Mouse (Mus musculus) heart, postnatal 14 days (tissue): Measurements from ENCODE around the gene Hnrnpl. TPM values are rescaled to one million over a fixed set of nuclear protein-coding genes. Genes with fewer than 3 reads are reported as not detected.
A peak's percentile ranks its signal among the peaks of the same experiment; 100 is the strongest.

Experiments
- DNase-seq, 2 experiments: peaks; one replicate each; pipeline ENCODE4 v3.0.0; 2021 to 2022
- intact Hi-C: fragments of 180-260 bp; cut with DNase I; formaldehyde crosslinking; loops from one replicate; pipeline ENCODE4 v1.15.1; 2025
- long read RNA-seq, 2 experiments: library from polyadenylated mRNA; stranded (forward); transcript quantifications; one replicate each; pipeline ENCODE4 v2.0.0; 2021
- total RNA-seq, 2 experiments: library from RNA; stranded (reverse); gene quantifications; 2 replicates each; pipeline ENCODE4 v1.2.3; 2021

Gene Hnrnpl
- 100 to 1,000 TPM; 314 to 317 TPM for total RNA-seq
- long read RNA-seq, experiment 1, transcript Hnrnpl-201 (13 exons, 2,142 nt), result major isoform, 100 of 167 reads
- long read RNA-seq, experiment 1, transcript Hnrnpl-209 (12 exons, 2,180 nt), result minor isoform, 19 of 167 reads
- long read RNA-seq, experiment 1, partial matches to known transcripts, result 39 of 167 reads
- long read RNA-seq, experiment 1, other reads (novel, unspliced or antisense), result 6 of 167 reads
- long read RNA-seq, experiment 2, transcript Hnrnpl-201 (13 exons, 2,142 nt), result major isoform, 82 of 140 reads
- long read RNA-seq, experiment 2, transcript Hnrnpl-209 (12 exons, 2,180 nt), result minor isoform, 17 of 140 reads
- long read RNA-seq, experiment 2, partial matches to known transcripts, result 27 of 140 reads
- long read RNA-seq, experiment 2, other reads (novel, unspliced or antisense), result 12 of 140 reads

DNA sequence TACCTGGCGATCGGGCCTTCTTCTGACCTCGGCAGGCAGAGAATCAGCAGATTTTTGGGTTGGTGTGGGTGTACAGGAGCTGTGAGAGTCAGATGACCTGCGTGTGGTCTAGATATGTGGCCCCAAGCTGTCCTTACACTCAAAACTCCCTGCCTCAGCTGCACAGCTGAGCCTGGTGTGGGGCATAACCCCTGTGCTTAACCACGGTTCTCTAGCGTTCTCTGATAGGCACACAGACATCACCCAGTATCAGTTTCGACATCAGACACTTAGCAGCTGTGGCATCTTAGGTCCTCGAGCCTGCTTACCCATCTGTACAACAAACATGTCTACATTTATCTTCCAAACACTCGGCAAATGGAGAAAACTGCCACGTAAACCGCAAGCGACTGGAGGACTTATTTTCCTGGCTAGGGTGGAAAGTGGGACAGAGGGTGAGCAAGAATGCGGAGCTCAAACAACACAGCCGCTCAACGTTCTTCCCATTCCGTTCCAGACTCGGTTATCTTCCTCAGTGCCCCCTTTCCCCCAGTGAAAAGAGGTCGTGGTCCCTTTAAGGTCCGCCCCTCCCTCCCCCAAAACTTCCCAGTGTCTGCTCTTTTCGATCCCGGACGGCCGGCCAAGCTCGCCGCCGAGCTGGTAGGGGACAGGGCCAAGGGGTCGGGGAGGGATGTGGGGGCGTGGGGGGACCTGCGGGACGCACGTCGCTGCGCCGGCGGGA is at the start of gene Hnrnpl:
Gene Hnrnpl, plus strand, starts transcription at position 321 of the 721 bp plus-strand sequence.
- DNase-seq, result peak; percentile 30 to 81
- intact Hi-C loops, result no loop called here

DNA sequence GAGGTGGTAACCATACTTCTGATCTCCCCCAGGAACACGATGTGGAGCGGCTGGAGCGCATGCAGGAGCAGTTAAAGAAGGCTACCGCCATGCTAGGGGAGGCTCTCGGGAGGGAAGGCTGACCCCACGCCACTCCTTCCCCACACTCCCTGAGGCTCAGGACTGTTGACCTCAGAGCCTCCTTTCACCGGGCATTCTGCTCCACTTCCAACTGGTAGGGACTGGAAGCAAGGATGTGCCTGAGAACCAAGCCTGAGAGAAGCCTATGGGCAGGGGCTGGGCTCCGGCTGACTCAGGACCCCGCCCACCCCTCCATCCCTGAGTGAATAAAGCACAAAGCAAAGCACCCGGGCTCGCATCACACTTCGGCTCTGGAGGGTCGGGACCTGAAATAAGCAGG is 49.7 kb upstream of the Hnrnpl start:
- intact Hi-C loops, result no loop called here
- DNase-seq, result no peak

DNA sequence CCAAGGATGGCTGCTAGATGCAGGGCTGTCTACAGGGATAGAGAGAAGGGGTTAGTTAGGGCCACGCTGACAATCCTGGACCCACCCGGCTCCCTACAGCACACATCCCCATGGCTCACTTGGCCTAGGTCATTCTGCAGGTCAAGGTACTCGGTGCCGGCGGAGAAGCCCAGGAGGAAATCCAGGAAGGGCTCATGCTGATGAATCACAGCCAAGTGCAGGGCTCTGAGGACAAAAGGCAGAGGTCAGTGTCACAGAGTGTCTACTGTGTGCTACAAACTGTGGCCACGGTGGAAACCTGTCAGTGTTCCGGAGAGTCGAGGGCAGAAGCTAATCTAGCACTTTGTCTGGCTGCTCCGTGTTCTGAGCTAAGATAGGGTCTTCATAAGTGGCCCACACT is 46.4 kb upstream of the Hnrnpl start:
- intact Hi-C loops, result loop anchor here (5.0 kb wide), 1 partner anchor 410 kb away; the partner anchor contains the start of genes Ggn and Spred3

DNA sequence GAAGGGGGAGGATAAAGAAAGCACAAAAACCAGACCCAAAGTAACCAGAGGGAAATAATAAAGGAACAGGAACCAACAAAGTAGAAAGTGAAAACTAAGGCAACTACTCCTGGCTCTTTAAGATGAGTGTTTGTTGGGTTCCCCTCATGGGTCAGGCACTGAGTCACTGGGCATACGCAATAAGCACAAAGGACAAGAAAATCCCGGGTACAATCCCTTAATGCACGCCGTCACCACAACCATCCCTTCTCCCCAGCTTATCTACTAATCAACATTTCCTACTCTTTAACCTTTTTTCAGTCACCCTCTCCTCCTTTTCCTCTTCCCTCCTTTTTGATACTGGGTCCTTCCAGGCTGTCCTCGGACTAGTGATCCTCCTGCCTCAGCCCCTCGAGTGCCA is 43.1 kb upstream of the Hnrnpl start:
- DNase-seq, result no peak
- intact Hi-C loops, result no loop called here

More for the DNA sequence above, 46.4 kb upstream of the Hnrnpl start:
- DNase-seq, result no peak

DNA sequence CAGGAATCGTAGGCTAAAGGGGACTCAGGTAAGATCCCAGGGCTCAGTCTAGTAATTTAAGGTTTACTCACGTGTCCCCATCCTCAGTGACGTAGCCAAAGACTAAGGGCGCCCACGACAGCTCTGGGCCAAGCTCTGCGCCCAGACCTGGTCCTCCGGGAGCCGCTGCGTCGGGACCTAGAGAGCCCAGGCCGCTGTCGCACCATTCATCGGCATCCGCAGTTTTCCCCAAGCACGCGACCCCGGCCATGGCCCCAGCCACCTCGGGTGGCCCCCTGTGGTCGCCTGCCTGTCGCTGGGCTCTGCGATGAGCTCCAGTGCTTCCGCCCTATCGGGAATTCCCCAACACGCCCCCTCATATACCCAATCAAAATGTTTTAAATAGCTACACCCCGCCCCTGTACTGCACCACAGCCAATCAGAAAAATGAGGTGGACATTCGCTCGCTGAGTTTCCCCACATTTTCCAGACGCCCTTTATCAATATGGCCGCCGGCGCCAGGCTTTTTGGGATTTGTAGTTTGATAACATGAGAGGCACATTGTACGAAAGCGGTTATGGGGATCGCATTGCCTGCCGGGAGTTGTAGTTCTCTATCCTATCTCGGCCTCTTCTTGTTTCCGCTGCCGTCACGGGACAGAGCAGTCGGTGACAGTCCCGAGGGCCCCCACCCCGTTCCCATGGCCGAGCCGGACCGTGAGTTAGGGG is 42.0 kb upstream of the Hnrnpl start, which contains the start of gene Sirt2:
Gene Sirt2, plus strand, starts transcription at position 563 of the 707 bp plus-strand sequence.
- DNase-seq, result peak; percentile 94
- intact Hi-C loops, result no loop called here

DNA sequence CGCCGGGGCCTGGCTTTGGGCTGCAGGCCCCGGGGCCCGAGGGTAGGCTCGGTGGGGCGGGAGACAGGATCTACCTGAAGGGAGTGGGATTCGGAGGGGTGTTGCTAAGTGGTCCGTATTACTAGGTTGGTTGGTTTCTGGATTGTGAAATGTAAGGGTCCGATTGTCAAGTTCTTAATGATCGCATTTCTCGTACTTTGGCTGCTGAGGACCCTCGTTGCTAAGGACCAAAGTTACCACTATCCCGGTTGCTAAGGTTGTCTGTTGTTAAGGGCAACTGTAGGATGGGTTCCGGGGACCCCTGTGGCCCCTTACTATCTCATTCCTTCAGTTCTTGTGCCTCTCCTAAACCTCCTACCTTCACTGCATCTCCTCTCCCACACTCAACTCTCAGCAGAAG is 41.4 kb upstream of the Hnrnpl start:
- intact Hi-C loops, result no loop called here

DNA sequence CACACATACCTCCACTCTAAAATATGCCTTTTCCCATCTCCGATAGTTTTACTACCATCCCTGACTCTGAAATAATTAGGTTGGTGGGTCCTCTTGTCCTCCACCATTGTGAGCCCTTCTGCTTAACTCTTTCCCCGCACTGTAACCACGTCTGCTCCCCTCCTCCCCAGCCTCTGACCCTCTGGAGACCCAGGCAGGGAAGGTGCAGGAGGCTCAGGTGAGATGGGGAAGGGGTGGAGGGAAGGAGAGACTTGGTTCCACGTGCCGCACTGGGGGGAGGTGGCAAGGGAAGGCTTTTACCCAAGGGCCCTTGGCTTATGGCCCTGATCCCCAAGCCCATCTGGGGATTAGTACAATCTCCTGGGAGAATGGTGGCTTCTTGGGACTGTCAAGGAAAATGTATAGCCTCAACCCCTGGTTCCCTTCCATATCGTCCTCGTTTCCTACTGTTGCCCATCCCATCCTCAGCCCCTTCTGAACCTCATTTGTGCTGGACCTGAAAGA is 40.8 kb upstream of the Hnrnpl start, which contains the start of gene Nfkbib:
Gene Nfkbib, minus strand, starts transcription at position 51 of the 504 bp plus-strand sequence.
- no peak for DNase-seq

More for the DNA sequence above, 41.4 kb upstream of the Hnrnpl start:
- DNase-seq, result no peak

DNA sequence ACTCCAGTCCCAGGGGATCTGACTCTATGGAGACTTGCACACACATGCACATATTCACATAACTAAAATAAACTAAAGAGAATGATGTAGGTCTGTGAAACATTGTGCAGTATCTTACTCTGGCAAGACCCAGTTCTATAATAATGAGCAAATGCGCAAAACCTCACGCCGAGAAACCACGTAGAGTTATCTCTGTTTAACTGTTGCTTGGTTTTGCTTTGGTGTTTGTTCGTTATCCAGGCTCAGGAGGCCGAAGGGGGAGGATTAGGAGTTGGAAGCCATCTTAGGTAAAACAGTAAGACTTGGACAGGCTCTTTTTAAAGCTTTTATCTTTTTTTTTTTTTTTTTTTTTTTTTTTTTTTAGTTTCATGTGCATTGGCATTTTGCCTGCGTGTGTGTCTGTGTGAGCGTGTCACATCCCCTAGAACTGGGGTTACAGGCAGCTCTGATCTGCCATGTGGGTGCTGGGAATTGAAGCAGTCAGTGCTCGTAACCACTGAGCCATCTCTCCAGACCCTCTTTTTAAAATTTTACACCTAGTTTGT is 38.9 kb upstream of the Hnrnpl start:
- DNase-seq, result no peak
- intact Hi-C loops, result no loop called here

More for the DNA sequence above, 40.8 kb upstream of the Hnrnpl start, which contains the start of gene Nfkbib:
- intact Hi-C loops, result no loop called here

DNA sequence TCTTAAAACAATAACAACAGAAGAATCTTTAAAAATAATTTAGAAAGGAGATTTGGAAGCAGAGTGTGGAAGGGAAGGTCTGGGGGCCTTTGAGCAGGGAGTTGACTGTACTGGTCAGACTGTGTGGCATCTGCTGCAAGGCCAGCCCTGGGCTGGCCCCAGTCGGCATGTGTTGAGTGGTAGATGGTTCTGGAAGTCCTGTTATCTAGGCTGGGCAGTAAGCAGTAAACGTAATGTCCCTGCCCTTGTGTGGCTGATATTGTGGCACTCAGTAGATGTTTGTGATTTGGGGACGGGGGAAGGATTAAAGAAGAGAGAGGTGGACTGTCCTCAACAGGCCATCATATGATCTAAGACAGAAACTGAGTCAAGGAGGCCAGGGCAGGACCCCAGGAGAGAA is 38.0 kb upstream of the Hnrnpl start:
- intact Hi-C loops, result no loop called here
- no peak for DNase-seq

DNA sequence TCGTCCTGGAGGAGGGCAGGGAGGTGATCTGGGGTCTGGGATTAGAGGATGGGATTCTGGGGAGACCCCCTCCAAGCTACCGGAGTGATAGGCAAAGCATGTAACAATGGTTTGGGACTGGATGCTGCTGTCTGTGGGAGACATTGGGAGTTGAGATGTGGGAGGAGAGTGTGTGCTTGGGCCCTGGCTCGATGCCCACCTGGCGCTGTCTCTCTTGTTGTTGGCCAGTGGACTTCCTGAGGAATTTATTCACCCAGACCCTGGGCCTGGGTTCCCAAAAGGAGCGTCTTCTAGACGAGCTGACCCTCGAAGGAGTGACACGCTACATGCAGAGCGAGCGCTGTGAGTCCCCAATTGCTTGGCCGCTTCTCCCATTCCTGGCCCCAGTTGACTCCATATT is 36.5 kb upstream of the Hnrnpl start:
- peak; percentile 28 to 41 for DNase-seq
- intact Hi-C loops, result no loop called here

DNA sequence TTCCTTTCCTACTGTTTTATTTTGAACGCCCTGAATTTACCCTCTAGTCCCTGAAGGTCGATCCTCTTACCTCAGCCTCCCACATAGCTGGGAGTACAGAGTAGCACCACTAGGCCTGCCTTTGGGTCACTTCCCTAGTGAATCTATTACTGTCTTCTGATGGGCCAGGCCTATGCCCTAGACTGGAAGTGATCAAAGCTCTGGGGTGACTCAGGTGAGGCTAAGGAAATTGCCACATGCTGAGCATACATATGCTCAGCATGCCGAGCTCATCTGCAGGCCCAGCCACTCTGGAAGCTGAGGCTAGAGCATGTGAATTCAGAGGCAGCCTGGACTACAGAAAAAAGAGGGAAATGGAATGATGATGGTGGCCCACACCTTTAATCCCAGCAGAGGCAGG is 35.2 kb upstream of the Hnrnpl start:
- intact Hi-C loops, result no loop called here
- DNase-seq, result no peak

DNA sequence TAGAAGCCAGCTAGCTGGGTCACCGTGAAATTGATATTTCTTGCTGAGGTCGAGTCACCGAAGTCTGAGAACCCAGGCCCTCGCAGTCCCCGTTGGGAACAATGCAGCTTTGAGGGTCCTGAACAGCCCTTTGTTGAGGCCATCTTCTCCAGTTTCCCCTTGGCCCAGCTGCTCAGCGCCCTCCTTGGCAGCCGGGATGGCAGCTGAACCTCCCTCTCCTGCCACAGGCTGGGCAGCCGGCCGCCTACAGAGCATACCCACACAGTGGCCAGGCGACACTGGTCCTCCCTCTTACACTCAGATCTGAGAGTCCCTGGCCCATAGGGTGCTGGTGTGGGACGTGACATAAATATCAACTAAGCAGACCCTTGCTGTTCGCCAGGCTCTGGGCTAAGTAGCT is 34.2 kb upstream of the Hnrnpl start:
- intact Hi-C loops, result no loop called here

DNA sequence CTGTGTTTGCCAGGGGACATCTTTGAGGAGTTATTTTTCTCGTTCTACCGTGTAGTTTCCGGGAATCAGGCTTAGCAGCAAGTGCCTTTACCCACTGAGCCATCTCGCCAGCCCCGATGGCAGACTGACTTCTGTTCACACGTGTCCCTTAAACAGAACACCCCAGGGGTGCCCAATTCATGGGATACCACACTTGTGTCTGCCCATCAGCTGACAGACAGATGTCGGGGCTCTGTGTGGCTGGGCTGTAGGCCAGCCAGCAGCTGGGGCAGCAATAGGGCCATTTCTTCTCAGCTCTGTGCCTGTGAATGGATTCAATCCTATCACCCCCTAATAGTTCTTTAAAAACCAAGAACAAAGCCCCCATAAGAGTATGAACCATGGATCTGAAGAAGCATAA is 33.2 kb upstream of the Hnrnpl start:
- intact Hi-C loops, result no loop called here
- DNase-seq, result no peak

More for the DNA sequence above, 34.2 kb upstream of the Hnrnpl start:
- DNase-seq, result no peak

DNA sequence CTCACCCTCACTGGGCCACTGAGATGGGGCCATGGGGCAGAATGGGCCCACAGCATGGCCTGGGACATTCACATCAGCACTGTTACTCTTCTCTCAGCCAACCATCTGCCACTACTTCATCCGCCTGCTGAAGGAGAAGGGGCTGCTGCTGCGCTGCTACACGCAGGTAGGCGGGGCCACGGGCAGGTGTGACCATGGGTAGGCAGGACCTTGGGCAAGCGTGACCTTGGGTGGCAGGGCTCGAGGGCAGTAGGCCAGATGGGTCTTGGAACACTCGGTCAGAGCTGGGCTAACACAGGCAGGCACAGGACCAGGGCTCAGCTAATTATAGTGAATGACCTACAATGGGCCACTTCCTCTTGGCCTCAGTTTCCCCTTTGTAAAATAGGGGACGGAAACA is 29.5 kb upstream of the Hnrnpl start:
- intact Hi-C loops, result no loop called here
- no peak for DNase-seq

DNA sequence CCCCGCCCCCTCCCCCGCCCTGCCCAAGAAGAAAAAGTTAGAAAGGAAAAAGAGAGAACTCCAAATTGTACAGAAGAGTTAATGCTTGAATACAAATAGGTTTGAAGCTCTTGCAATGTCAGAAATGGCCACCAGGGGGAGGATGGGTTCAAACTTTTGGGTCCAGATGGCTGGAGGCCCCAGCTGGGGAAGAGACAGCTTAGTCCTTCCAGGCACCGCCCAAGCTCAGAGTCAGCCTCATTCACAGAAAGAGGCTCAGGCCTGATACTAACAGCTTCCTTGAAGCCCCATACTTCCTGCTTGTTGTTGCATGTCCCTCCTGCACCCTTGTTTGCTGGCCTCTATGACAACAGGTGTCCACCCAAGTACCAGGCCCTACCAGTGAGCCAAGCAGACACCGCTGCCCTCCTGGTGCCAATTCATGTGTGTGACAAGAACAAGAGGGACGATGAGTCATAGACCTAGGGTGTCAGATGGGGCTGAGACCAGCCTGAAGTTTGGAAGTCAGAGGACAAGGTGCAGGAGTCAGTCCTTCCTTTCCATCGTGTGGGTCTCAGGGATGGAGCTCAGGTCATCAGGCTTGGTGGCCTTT is 28.2 kb upstream of the Hnrnpl start:
- peak; percentile 88 to 94 for DNase-seq
- intact Hi-C loops, result loop anchor here (2.0 to 5.0 kb wide), 2 partner anchors 87 to 257 kb away; no protein-coding TSS in a partner anchor

DNA sequence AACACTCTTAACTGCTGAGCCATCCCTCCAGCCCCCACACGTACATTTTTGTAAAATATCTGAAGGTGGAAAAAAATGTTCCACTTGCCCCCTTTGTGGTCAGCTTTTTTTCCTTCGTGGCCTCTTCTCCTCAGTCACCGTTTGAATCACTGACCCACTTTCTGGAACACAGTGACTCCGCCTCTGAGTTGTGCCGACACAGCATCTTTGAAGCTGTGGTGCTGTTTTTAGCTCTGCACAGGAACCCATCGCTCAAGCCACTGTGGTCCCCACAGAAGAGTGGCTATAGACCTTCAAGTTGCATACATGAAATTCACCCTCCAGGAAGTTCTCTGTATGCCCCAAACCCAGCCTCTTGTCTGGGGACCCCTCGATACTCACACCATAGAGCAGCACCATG is 27.5 kb upstream of the Hnrnpl start:
- DNase-seq, result no peak
- intact Hi-C loops, result loop anchor here (2.0 to 5.0 kb wide), 2 partner anchors 86 to 256 kb away; no protein-coding TSS in a partner anchor

DNA sequence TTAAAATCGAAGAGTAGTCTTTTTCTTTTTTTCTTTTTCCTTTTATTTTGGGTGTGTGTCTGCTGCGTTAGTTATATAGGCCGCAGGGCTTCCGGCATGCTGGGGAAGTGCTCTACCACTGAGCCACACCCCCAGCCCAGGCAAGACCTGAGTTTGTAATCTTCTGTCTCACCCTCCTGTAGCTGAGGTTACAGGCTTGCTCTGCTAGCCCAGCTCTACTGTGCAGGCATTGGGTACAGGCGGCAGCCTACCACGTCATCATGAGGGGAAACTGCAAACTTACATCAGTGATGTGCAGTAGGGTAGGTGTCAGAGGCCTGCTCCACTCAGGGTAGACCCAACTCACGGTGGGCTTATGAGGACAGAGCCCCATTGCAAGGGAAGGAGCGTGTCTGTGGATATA is 27.1 kb upstream of the Hnrnpl start:
- DNase-seq, result no peak
- intact Hi-C loops, result loop anchor here (2.0 to 5.0 kb wide), 2 partner anchors 86 to 256 kb away; no protein-coding TSS in a partner anchor

DNA sequence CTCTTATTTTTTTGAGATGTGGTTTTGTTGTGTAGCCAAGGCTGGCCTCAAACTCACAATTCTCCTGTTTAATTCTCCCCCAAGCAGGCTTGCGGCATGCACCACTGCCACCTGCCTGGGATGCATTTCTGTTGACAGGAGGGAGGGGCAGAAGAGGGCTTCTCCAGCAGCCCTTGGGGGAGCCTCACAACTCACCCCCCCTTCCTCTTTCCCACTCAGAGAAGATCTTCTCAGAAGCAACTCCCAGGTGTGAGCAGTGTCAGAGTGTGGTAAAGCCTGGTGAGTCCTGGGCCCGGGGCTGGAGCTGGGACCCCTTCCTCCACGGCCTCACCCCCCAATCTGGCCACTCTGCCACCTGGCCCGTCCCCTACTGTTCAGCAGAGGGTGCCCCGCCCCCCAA is 23.2 kb upstream of the Hnrnpl start:
- intact Hi-C loops, result no loop called here
- DNase-seq, result no peak

DNA sequence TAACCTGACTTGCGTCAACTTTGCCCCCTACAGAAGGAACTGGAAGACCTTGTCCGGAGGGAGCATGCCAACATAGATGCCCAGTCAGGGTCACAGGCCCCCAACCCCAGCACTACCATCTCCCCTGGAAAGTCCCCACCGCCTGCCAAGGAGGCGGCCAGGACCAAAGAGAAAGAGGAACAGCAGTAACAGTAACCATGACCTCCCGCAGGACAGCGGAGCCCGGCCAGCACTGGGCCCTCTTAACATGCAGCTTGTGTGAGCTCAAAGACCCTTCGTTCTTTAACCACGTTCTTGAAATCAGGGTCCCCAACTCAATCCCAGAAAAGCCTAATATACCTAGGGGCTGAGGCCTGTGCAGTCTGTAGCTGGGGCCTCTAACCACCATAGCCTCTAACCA is 20.5 kb upstream of the Hnrnpl start:
- intact Hi-C loops, result no loop called here
- no peak for DNase-seq
